28 mouse cellular contexts compared by ENCODE assay signal in the genomic region with DNA sequence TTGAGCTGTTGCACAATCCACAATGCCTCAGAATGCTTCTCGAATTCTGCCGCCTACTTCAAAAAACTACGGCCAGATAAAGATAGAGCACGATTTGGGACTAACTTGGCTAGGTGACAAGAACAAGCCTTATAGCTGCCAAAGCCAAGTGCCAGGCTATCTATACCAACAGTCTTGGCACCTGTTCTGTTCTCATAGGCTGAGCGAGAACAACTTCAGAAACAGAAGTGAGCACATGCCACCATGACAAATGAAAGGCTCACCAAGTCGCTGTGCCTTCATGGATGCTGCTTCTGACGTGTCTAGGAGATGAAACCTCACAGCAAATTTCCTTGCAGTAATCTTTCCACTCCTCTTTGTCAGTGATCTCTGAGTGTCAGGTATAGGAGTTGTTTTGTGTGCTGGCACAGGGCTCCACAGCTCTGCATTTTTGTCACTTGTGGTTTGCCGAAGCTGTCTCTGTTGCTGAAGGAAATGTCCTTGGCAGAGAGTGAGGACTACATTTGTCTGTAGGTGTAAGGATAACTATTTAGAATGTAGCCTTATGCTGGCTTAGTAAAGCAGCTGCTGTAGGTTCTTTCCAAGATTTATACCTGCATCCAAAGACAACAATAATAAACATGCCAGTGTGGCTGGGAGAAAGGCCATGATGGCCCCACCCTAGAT.
DNase-seq lines count a peak whose midpoint lies in the region; TF ChIP-seq lines count a peak whose summit lies in the region.
"Had no signal": no experiment of that assay in that cellular context is flagged by ENCODE, and none has a peak within 500 bp of the region (broad histone marks: within the 10 kb centered on the region; RNA-seq: fewer than 3 reads in every experiment).

No protein-coding gene starts in this region.

- H3K27ac ChIP-seq in left cerebral cortex, adult 2 months, result no peak overlapping the region
- H3K27ac ChIP-seq: embryonic facial prominence, embryonic 10.5 days; embryonic facial prominence, embryonic 15.5 days; forebrain, embryonic 12.5 days; gastrocnemius, adult 2 months; heart, adult 2 months; heart, embryonic 13.5 days; hindbrain, embryonic 12.5 days; hindbrain, postnatal 0 days; intestine, embryonic 15.5 days; kidney, postnatal 0 days; limb, embryonic 12.5 days; liver, embryonic 15.5 days; lung, embryonic 15.5 days; midbrain, embryonic 13.5 days had no signal

- no peak for TF ChIP-seq CTCF in left cerebral cortex, adult 2 months (IDR thresholded peaks at IDR 0.05)

- DNase-seq in layer of hippocampus, adult 9-11 months, result peak; percentile 7
- no peak for DNase-seq in layer of hippocampus, postnatal 14 days (ENCODE audit: low spot score in 2 of 2)
- peak; percentile 8 to 35 for DNase-seq in frontal cortex, adult 2 months (ENCODE audit: extremely low spot score in 1 of 2, low spot score in 1 of 2)
- peak; percentile 5 to 10 for DNase-seq in left cerebral cortex, adult 2 months (ENCODE audit: extremely low spot score in 1 of 2, low spot score in 2 of 2)
- DNase-seq in right cerebral cortex, postnatal 36 days (ENCODE audit: low spot score in 2 of 2), result peak; percentile 11 to 15
- DNase-seq in thymus, postnatal 36 days, result no peak
- DNase-seq in gastrocnemius, postnatal 10 days, result no peak
- DNase-seq: adrenal gland, postnatal 14 days; cerebellum, adult 18-20 months; forebrain, postnatal 0 days; gastrocnemius, adult 2 months; heart, adult 2 months; kidney, adult 8-10 months; kidney, postnatal 4 days; lung, postnatal 4 days had no signal

- H3K4me3 ChIP-seq in left cerebral cortex, adult 2 months, result no peak overlapping the region
- H3K4me3 ChIP-seq: embryonic facial prominence, embryonic 10.5 days; embryonic facial prominence, embryonic 15.5 days; forebrain, embryonic 12.5 days; gastrocnemius, adult 2 months; heart, adult 2 months; heart, embryonic 13.5 days; hindbrain, embryonic 12.5 days; intestine, embryonic 15.5 days; limb, embryonic 12.5 days; liver, embryonic 15.5 days; lung, embryonic 15.5 days; megakaryocyte, embryonic 14.5 days; midbrain, embryonic 13.5 days had no signal

- intact Hi-C loops in left cerebral cortex, adult 2 months (cut with DNase I), result no loop called here

Comparison
In these comparisons a context has a peak if more than half of its experiments do, and no peak if none do; other contexts are left out.
1. DNase-seq: peak in layer of hippocampus, adult 9-11 months (single experiment), frontal cortex, adult 2 months (2 of 2), left cerebral cortex, adult 2 months (2 of 2) and right cerebral cortex, postnatal 36 days (2 of 2); none in layer of hippocampus, postnatal 14 days (0 of 2), thymus, postnatal 36 days (0 of 2) and gastrocnemius, postnatal 10 days (single experiment).